Mouse (Mus musculus) cortical plate, adult 2 months (tissue): ENCODE measurements at regions not wholly inside any gene's neighbourhood (a gene's known extent, or its start where the extent isn't known, plus 50 kb on each side); places are given as distances from the start of the nearest gene placed in this dataset.

Experiments
- CTCF ChIP-seq: fragments of 200-500 bp; IDR thresholded peaks from 2 replicates; pipeline ENCODE4 v1.5.1; 2011; ENCODE audit warnings: mild to moderate bottlenecking, control low read depth, low read length; ENCODE audit not compliant: insufficient read depth; ENCODE audit errors: extremely low read depth
- POLR2A ChIP-seq: fragments of 200-500 bp; IDR thresholded peaks from 2 replicates; pipeline ENCODE4 v1.6.1; 2011; ENCODE audit warnings: mild to moderate bottlenecking, low read length, control low read depth; ENCODE audit not compliant: insufficient read depth; ENCODE audit errors: extremely low read depth

DNA sequence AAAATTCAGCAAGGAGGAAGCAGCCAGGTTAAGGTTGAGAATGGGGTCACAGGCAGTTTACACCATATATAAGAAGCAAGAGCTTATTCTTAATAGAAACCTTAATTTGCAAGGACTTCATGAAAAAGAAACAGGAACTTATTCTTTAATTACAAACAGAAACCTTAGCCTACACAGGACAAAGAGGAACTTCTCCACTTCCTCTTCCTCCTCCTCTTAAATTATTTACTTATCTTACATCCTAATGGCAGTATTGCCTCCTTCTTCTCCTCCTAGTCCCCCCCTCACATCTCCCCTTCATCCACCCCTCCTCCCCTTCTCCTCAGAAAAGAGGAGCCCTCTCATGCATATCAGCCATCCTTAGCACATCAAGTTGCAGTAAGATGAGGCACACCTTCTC is 56.4 kb upstream of the Cpne4 start:
- TF ChIP-seq CTCF (no peak), POLR2A (no peak)
